Mouse (Mus musculus): Measurements from ENCODE around the gene Cbln4. TPM values are rescaled to one million over a fixed set of nuclear protein-coding genes. Genes with fewer than 3 reads are reported as not detected.

Cbln4 gene
- polyA plus RNA-seq, 1 experiment from 2014 or later, result 47.6 TPM

DNA sequence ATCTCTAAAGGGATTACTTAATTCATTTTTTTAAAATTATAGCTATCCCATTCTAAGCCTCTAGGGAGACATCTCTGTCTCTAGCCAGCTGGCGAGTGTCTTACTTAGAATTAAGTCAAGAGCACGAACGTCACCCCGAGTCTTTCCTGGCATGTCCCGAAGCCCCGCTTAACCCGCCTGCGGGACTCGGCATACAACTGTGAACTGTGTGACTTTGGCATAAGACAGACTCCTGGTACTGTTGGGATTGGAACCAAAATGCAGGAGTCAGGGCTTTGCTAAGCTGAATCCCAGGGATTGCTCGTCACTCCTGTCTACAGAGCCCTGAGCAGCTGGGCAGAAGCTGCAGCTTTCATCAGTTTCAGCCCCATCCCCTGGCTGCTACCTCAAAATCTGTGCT is 2.4 kb downstream of the Cbln4 start:
- peak overlapping the region; percentile 58 for H3K4me3 ChIP-seq (ENCODE audit: low read length)
- ATAC-seq, result peak; percentile 18; the same call in 1 of the 2 replicates
- peak overlapping the region; percentile 95 for H3K4me2 ChIP-seq (ENCODE audit: low read length)
- H3K36me3 ChIP-seq (ENCODE audit: control insufficient read depth, insufficient read depth, low read length), result no peaks in the 10 kb centered on the region
- H3K27me3 ChIP-seq (replicated peaks; ENCODE audit: control insufficient read depth, insufficient read depth, low read length), result peaks cover 6% of the 10 kb centered on the region; the same call in 1 of the 2 replicates
- peak overlapping the region; percentile 41; the same call in 1 of the 2 replicates for H3K27ac ChIP-seq (ENCODE audit: low read depth, low read length)
- H3K9ac ChIP-seq (ENCODE audit: low read depth, low read length), result peak overlapping the region; percentile 57
- no peaks in the 10 kb centered on the region for H3K9me3 ChIP-seq (ENCODE audit: control insufficient read depth, low read length)
- 28% methylated on average over 10 of the region's 10 CpGs for WGBS
- H3K4me1 ChIP-seq (ENCODE audit: control insufficient read depth, insufficient read depth, low read depth, low read length), result peaks cover 15% of the 10 kb centered on the region

DNA sequence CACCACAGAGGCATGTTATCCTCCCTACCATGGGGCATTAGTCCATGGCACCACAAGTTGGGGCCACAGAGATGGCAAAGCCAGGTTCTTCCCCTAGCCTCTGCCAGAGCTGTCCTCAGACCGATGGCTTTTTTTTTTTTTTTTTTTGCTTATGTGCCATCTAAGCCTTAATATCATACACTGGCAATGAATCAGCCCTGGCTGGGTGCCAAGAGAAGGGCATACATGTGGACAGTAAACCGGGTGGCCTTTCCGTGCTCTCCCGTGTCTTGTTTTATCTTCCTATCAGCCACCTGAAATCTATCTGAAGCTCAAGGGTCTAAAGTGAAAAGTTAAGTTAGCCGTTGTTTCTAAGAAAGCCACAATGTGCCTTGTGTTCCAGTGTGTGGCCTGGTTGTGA is 3.7 kb downstream of the Cbln4 start:
- Histone ChIP-seq H3K36me3 (ENCODE audit: control insufficient read depth, insufficient read depth, low read length) (no peaks in the 10 kb centered on the region), H3K27ac (ENCODE audit: low read depth, low read length) (no peak overlapping the region), H3K4me3 (ENCODE audit: low read length) (peak overlapping the region; percentile 58), H3K27me3 (replicated peaks; ENCODE audit: control insufficient read depth, insufficient read depth, low read length) (peaks cover 6% of the 10 kb centered on the region; the same call in 1 of the 2 replicates), H3K4me1 (ENCODE audit: control insufficient read depth, insufficient read depth, low read depth, low read length) (peaks cover 15% of the 10 kb centered on the region), H3K4me2 (ENCODE audit: low read length) (peak overlapping the region; percentile 95), H3K9ac (ENCODE audit: low read depth, low read length) (no peak overlapping the region), H3K9me3 (ENCODE audit: control insufficient read depth, low read length) (no peaks in the 10 kb centered on the region)
- 78% methylated on average over 5 of the region's 5 CpGs for WGBS
- no peak for ATAC-seq

DNA sequence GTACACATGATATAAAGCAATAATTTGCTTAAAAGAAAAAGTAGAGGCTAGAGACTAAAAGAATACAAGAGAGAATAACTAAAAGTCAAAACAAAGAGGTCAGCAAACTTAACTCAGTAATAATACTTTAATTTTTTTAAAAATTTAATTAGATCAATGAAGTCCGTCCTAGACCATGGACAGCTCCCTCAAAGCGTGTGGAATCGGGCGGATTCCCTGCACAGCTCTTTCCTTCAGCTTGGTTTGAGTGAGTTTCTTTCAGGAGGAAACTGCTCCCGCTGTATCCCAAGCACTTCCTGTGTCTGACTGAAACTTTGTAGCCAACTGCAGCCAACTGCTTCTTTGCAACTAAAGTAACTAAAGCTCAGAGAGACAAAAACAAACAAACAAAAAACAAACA is 9.0 kb downstream of the Cbln4 start:
- no peak overlapping the region for H3K4me3 ChIP-seq (ENCODE audit: low read length)
- H3K27ac ChIP-seq (ENCODE audit: low read depth, low read length), result no peak overlapping the region
- no peaks in the 10 kb centered on the region for H3K9me3 ChIP-seq (ENCODE audit: control insufficient read depth, low read length)
- no peak for ATAC-seq
- H3K27me3 ChIP-seq (replicated peaks; ENCODE audit: control insufficient read depth, insufficient read depth, low read length), result no peaks in the 10 kb centered on the region
- no peaks in the 10 kb centered on the region for H3K36me3 ChIP-seq (ENCODE audit: control insufficient read depth, insufficient read depth, low read length)
- 52% methylated on average over 5 of the region's 5 CpGs for WGBS
- H3K4me2 ChIP-seq (ENCODE audit: low read length), result no peak overlapping the region
- no peak overlapping the region for H3K9ac ChIP-seq (ENCODE audit: low read depth, low read length)
- H3K4me1 ChIP-seq (ENCODE audit: control insufficient read depth, insufficient read depth, low read depth, low read length), result no peaks in the 10 kb centered on the region

DNA sequence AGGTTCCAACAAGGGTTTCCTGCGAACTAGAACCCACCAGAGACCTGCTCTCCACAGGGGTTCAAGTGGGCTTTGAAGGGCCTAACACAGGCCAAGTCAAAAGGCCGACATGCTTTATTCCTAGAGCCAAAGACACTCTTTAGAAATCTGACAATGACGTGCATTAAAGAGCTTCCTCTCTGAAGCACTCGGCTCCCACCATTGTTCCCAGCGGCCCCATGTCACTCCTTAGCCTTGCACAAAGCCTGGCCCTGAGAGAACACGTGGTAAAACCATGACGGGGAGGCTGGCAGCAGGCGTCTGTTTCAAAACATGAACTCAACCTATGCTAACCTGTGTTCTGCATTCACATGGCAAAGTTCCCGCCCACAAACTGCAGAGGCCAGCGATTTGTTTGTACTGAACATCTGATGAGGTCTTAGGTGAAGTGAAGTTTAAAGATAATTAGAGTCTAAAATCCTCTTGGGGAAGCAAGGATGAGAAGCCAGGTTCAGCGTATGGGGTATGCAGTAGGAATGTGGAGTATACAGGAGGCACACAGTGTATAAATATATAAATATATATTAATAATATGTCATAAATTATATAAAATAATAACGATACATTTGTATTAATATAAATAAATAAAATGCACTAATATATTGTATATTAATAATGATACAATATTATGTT is 17.7 kb downstream of the Cbln4 start:
- Histone ChIP-seq H3K36me3 (ENCODE audit: control insufficient read depth, insufficient read depth, low read length) (no peaks in the 10 kb centered on the region), H3K27me3 (replicated peaks; ENCODE audit: control insufficient read depth, insufficient read depth, low read length) (no peaks in the 10 kb centered on the region), H3K4me3 (ENCODE audit: low read length) (no peak overlapping the region), H3K4me2 (ENCODE audit: low read length) (no peak overlapping the region), H3K4me1 (ENCODE audit: control insufficient read depth, insufficient read depth, low read depth, low read length) (no peaks in the 10 kb centered on the region), H3K9ac (ENCODE audit: low read depth, low read length) (no peak overlapping the region), H3K9me3 (ENCODE audit: control insufficient read depth, low read length) (0 out of 2 replicates have a peak, but pooled peaks cover 4% of the 10 kb centered on the region), H3K27ac (ENCODE audit: low read depth, low read length) (no peak overlapping the region)
- no peak for ATAC-seq
- 28% methylated on average over 12 of the region's 12 CpGs for WGBS

DNA sequence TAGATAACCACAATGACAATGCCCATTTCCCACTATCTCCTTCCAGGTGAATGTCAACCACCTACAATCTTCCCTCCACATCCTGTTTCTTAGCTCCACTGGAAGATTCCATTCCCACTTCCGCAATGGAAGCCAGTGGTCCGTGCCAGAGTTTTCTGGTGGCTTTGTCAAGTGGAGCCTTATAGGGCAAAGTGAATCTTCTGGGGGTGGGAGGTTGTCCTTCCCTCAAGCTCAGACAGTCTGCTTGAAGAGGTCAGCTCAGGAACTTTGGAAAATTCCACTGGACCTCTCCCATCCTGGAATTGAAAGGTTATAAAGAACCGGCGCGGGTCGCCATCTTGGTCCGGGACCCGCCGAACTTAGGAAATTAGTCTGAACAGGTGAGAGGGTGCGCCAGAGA is 36.5 kb downstream of the Cbln4 start:
- Histone ChIP-seq H3K36me3 (ENCODE audit: control insufficient read depth, insufficient read depth, low read length) (no peaks in the 10 kb centered on the region), H3K9ac (ENCODE audit: low read depth, low read length) (no peak overlapping the region), H3K27me3 (replicated peaks; ENCODE audit: control insufficient read depth, insufficient read depth, low read length) (no peaks in the 10 kb centered on the region), H3K4me3 (ENCODE audit: low read length) (no peak overlapping the region), H3K27ac (ENCODE audit: low read depth, low read length) (no peak overlapping the region), H3K4me2 (ENCODE audit: low read length) (no peak overlapping the region), H3K4me1 (ENCODE audit: control insufficient read depth, insufficient read depth, low read depth, low read length) (no peaks in the 10 kb centered on the region; the same call in none of the 2 replicates), H3K9me3 (ENCODE audit: control insufficient read depth, low read length) (no peaks in the 10 kb centered on the region)
- 95% methylated on average over 9 of the region's 10 CpGs for WGBS
- ATAC-seq, result no peak

DNA sequence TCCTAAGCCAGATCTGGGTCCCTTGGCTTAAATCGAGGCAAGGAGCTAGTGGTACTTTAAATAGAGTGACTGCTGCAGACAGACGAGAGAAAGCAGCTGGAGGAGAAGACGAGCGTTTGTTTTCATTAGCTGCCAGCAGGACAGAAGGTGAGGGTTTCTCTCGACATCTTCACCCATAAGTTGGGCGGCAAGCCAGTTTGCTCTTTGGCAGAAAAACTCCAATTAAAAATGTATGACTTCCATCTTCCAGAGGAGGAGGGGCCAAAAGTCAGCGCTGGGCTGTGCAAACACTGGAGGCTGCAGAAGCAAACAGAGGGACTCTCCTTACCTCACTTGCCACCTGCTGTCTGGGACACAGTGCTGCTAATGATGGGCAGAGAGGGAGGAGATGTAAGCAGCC is 37.3 kb downstream of the Cbln4 start:
- no peaks in the 10 kb centered on the region for H3K9me3 ChIP-seq (ENCODE audit: control insufficient read depth, low read length)
- H3K4me3 ChIP-seq (ENCODE audit: low read length), result no peak overlapping the region
- WGBS, result 25% methylated on average over 7 of the region's 7 CpGs
- H3K4me1 ChIP-seq (ENCODE audit: control insufficient read depth, insufficient read depth, low read depth, low read length), result no peaks in the 10 kb centered on the region; the same call in none of the 2 replicates
- H3K9ac ChIP-seq (ENCODE audit: low read depth, low read length), result no peak overlapping the region
- H3K36me3 ChIP-seq (ENCODE audit: control insufficient read depth, insufficient read depth, low read length), result no peaks in the 10 kb centered on the region
- no peak overlapping the region for H3K4me2 ChIP-seq (ENCODE audit: low read length)
- H3K27me3 ChIP-seq (replicated peaks; ENCODE audit: control insufficient read depth, insufficient read depth, low read length), result no peaks in the 10 kb centered on the region
- ATAC-seq, result peak; percentile 70
- H3K27ac ChIP-seq (ENCODE audit: low read depth, low read length), result no peak overlapping the region

DNA sequence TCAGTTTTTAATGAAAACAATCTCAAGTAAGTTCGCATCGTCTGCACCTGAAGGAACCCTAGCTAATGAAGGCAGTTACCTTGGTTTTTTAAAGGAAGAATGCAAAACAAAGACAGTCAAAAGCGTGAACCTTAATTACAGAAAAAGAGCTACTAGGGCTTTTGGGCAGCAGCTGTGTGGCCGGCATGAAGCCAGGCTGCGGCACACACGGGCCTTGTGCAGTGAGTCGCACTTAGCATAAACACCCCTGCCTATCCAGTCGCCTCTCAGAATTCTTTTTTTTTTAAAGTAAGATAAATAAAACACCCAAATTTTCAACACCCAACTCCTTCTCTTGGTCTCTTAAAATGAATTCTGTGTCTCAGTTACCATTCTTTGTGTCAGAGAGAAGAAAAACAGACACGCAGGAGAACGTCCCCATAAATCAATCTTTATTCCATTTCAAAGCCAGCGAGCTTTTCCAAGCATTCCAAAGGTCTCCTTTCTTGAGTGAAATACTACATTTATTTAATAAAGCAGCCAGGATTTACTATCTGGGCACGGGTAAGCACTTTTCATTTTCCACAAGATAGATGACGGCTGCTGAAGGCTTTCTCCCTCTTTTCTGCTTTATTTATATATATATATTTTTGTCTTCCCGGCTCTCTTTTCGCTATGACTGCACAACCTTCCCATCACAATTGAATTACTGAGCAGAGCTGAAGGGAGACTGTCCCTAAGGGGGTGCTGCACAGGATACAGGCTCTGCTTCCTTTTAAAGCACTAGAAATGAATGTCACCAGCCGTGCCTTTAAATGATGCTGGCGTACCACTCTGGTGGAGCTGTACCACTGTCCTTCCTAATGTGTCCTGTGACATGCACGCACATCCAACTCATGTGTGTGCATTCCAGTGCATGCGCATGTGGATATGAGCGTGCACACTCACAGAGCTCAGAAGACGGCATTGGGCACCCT is 39.0 kb downstream of the Cbln4 start:
- no peak overlapping the region for H3K4me3 ChIP-seq (ENCODE audit: low read length)
- H3K27me3 ChIP-seq (replicated peaks; ENCODE audit: control insufficient read depth, insufficient read depth, low read length), result no peaks in the 10 kb centered on the region
- H3K9ac ChIP-seq (ENCODE audit: low read depth, low read length), result no peak overlapping the region
- H3K36me3 ChIP-seq (ENCODE audit: control insufficient read depth, insufficient read depth, low read length), result no peaks in the 10 kb centered on the region
- no peak overlapping the region for H3K4me2 ChIP-seq (ENCODE audit: low read length)
- no peak overlapping the region for H3K27ac ChIP-seq (ENCODE audit: low read depth, low read length)
- 52% methylated on average over 21 of the region's 21 CpGs for WGBS
- no peaks in the 10 kb centered on the region for H3K9me3 ChIP-seq (ENCODE audit: control insufficient read depth, low read length)
- no peaks in the 10 kb centered on the region; the same call in none of the 2 replicates for H3K4me1 ChIP-seq (ENCODE audit: control insufficient read depth, insufficient read depth, low read depth, low read length)
- peak; percentile 52; the same call in 1 of the 2 replicates for ATAC-seq

DNA sequence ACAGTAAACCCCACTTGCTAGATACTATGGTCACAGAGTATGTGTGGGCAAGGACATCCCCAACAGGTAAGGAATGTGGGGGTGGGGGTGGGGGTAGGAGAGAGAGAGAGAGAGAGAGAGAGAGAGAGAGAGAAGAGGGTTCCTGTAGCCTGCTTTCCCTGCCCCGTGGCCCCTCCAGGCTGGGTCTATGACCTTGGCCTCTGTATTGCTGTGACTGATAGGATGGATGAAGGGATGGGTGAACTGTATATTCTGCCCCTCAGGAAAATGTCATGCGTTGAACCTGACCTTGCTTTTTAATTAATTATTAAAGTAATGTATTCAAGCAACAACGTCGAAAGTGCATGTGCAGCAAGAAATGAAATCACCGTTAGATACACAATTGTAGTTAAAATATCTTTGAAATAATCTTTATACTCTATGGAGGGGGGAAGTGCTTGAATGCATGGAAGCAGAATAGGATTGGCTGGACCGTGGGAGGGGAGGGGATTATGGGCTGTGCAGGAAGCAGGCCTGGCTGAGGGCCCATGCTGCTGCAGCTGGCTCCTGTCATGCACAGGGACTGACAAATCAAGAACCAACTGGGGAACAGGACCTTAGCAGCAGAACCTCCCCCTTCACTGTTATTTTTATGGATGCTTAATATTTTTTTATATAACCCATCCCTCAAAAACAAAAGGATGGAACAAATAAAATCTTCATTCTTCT is 46.1 kb downstream of the Cbln4 start:
- H3K27ac ChIP-seq (ENCODE audit: low read depth, low read length), result no peak overlapping the region
- no peaks in the 10 kb centered on the region for H3K9me3 ChIP-seq (ENCODE audit: control insufficient read depth, low read length)
- no peaks in the 10 kb centered on the region for H3K4me1 ChIP-seq (ENCODE audit: control insufficient read depth, insufficient read depth, low read depth, low read length)
- H3K9ac ChIP-seq (ENCODE audit: low read depth, low read length), result no peak overlapping the region
- H3K36me3 ChIP-seq (ENCODE audit: control insufficient read depth, insufficient read depth, low read length), result no peaks in the 10 kb centered on the region
- no peak overlapping the region for H3K4me3 ChIP-seq (ENCODE audit: low read length)
- no peaks in the 10 kb centered on the region for H3K27me3 ChIP-seq (replicated peaks; ENCODE audit: control insufficient read depth, insufficient read depth, low read length)
- no peak overlapping the region for H3K4me2 ChIP-seq (ENCODE audit: low read length)
- 59% methylated on average over 6 of the region's 6 CpGs for WGBS
- ATAC-seq, result peak; percentile 71; the same call in 1 of the 2 replicates

Data from hindbrain, embryonic 16.5 days (tissue).